Mouse (Mus musculus): ENCODE data around the gene Fggy. TPM values are rescaled to one million over a fixed set of nuclear protein-coding genes. Genes with fewer than 3 reads are reported as not detected.

The Fggy gene
- total RNA-seq, 1 experiment = 8.2 TPM

- H3K36me3 ChIP-seq (ENCODE audit: control insufficient read depth, insufficient read depth, low read length, poor library complexity, severe bottlenecking) = no peaks in the 10 kb centered on the region
- no peaks in the 10 kb centered on the region for H3K9me3 ChIP-seq (ENCODE audit: control insufficient read depth, insufficient read depth, low read depth, low read length)
- H3K4me3 ChIP-seq (ENCODE audit: insufficient read depth in 1 of 2, low read depth in 1 of 2, low read length in 2 of 2, poor library complexity in 1 of 2, severe bottlenecking in 1 of 2) = no peak overlapping the region
- no peak for DNase-seq (ENCODE audit: low read depth, low spot score)
- no peak overlapping the region for H3K9ac ChIP-seq (ENCODE audit: insufficient read depth, low read depth, low read length, poor library complexity, severe bottlenecking)
- H3K27ac ChIP-seq (ENCODE audit: insufficient read depth, low read depth, low read length, poor library complexity, severe bottlenecking) = no peak overlapping the region
- TF ChIP-seq CHD2 (IDR thresholded peaks at IDR 0.05; ENCODE audit: low read depth, low read length) = no peak
- no peak for TF ChIP-seq HCFC1 (IDR thresholded peaks at IDR 0.05; ENCODE audit: borderline replicate concordance, insufficient read depth, low read length)
- TF ChIP-seq ZC3H11A (IDR thresholded peaks at IDR 0.05; ENCODE audit: borderline replicate concordance, low read depth, low read length) = no peak
- TF ChIP-seq MAFK (IDR thresholded peaks at IDR 0.05; ENCODE audit: insufficient read depth, low read depth, low read length) = no peak
- TF ChIP-seq ZNF384 (IDR thresholded peaks at IDR 0.05; ENCODE audit: low read depth, low read length) = no peak
- in situ Hi-C loops (cut with MboI; ENCODE audit: low sequenced_read_pairs in 2 of 2, unreplicated experiment in 2 of 2) = no loop called here
- H3K4me1 ChIP-seq (ENCODE audit: control insufficient read depth in 2 of 2, insufficient read depth in 2 of 2, low read length in 2 of 2, poor library complexity in 1 of 2) = no peaks in the 10 kb centered on the region
Observed at GRCm38 (mm10) chr4:95771542-95771941, 214.2 kb downstream of the Fggy start.

GRCm38 (mm10) chr4:95771945-95772344 is 214.6 kb downstream of the Fggy start:
- no peak overlapping the region for H3K4me3 ChIP-seq (ENCODE audit: insufficient read depth in 1 of 2, low read depth in 1 of 2, low read length in 2 of 2, poor library complexity in 1 of 2, severe bottlenecking in 1 of 2)
- in situ Hi-C loops (cut with MboI; ENCODE audit: low sequenced_read_pairs in 2 of 2, unreplicated experiment in 2 of 2) = no loop called here
- H3K36me3 ChIP-seq (ENCODE audit: control insufficient read depth, insufficient read depth, low read length, poor library complexity, severe bottlenecking) = no peaks in the 10 kb centered on the region
- no peak overlapping the region for H3K9ac ChIP-seq (ENCODE audit: insufficient read depth, low read depth, low read length, poor library complexity, severe bottlenecking)
- no peak overlapping the region for H3K27ac ChIP-seq (ENCODE audit: insufficient read depth, low read depth, low read length, poor library complexity, severe bottlenecking)
- H3K9me3 ChIP-seq (ENCODE audit: control insufficient read depth, insufficient read depth, low read depth, low read length) = no peaks in the 10 kb centered on the region
- no peaks in the 10 kb centered on the region for H3K4me1 ChIP-seq (ENCODE audit: control insufficient read depth in 2 of 2, insufficient read depth in 2 of 2, low read length in 2 of 2, poor library complexity in 1 of 2)
- no peak for DNase-seq (ENCODE audit: low read depth, low spot score)
- TF ChIP-seq MAFK (IDR thresholded peaks at IDR 0.05; ENCODE audit: insufficient read depth, low read depth, low read length) (no peak), HCFC1 (IDR thresholded peaks at IDR 0.05; ENCODE audit: borderline replicate concordance, insufficient read depth, low read length) (no peak), CHD2 (IDR thresholded peaks at IDR 0.05; ENCODE audit: low read depth, low read length) (no peak), ZC3H11A (IDR thresholded peaks at IDR 0.05; ENCODE audit: borderline replicate concordance, low read depth, low read length) (no peak), ZNF384 (IDR thresholded peaks at IDR 0.05; ENCODE audit: low read depth, low read length) (no peak)

GRCm38 (mm10) chr4:95772663-95773062 is 215.4 kb downstream of the Fggy start:
- Histone ChIP-seq H3K4me3 (ENCODE audit: insufficient read depth in 1 of 2, low read depth in 1 of 2, low read length in 2 of 2, poor library complexity in 1 of 2, severe bottlenecking in 1 of 2) (no peak overlapping the region), H3K4me1 (ENCODE audit: control insufficient read depth in 2 of 2, insufficient read depth in 2 of 2, low read length in 2 of 2, poor library complexity in 1 of 2) (no peaks in the 10 kb centered on the region), H3K36me3 (ENCODE audit: control insufficient read depth, insufficient read depth, low read length, poor library complexity, severe bottlenecking) (no peaks in the 10 kb centered on the region), H3K9ac (ENCODE audit: insufficient read depth, low read depth, low read length, poor library complexity, severe bottlenecking) (no peak overlapping the region), H3K27ac (ENCODE audit: insufficient read depth, low read depth, low read length, poor library complexity, severe bottlenecking) (no peak overlapping the region), H3K9me3 (ENCODE audit: control insufficient read depth, insufficient read depth, low read depth, low read length) (no peaks in the 10 kb centered on the region)
- in situ Hi-C loops (cut with MboI; ENCODE audit: low sequenced_read_pairs in 2 of 2, unreplicated experiment in 2 of 2) = no loop called here
- TF ChIP-seq ZC3H11A (IDR thresholded peaks at IDR 0.05; ENCODE audit: borderline replicate concordance, low read depth, low read length) (no peak), HCFC1 (IDR thresholded peaks at IDR 0.05; ENCODE audit: borderline replicate concordance, insufficient read depth, low read length) (no peak), ZNF384 (IDR thresholded peaks at IDR 0.05; ENCODE audit: low read depth, low read length) (no peak), CHD2 (IDR thresholded peaks at IDR 0.05; ENCODE audit: low read depth, low read length) (no peak), MAFK (IDR thresholded peaks at IDR 0.05; ENCODE audit: insufficient read depth, low read depth, low read length) (no peak)
- DNase-seq (ENCODE audit: low read depth, low spot score) = no peak

- H3K9ac ChIP-seq (ENCODE audit: insufficient read depth, low read depth, low read length, poor library complexity, severe bottlenecking) = no peak overlapping the region
- in situ Hi-C loops (cut with MboI; ENCODE audit: low sequenced_read_pairs in 2 of 2, unreplicated experiment in 2 of 2) = no loop called here
Observed at GRCm38 (mm10) chr4:95775574-95775973, 218.3 kb downstream of the Fggy start.

GRCm38 (mm10) chr4:95777839-95778238 is 220.5 kb downstream of the Fggy start:
- H3K4me1 ChIP-seq (ENCODE audit: control insufficient read depth in 2 of 2, insufficient read depth in 2 of 2, low read length in 2 of 2, poor library complexity in 1 of 2) = no peaks in the 10 kb centered on the region
- H3K27ac ChIP-seq (ENCODE audit: insufficient read depth, low read depth, low read length, poor library complexity, severe bottlenecking) = no peak overlapping the region
- H3K4me3 ChIP-seq (ENCODE audit: insufficient read depth in 1 of 2, low read depth in 1 of 2, low read length in 2 of 2, poor library complexity in 1 of 2, severe bottlenecking in 1 of 2) = no peak overlapping the region
- no peak for DNase-seq (ENCODE audit: low read depth, low spot score)
- no peak overlapping the region for H3K9ac ChIP-seq (ENCODE audit: insufficient read depth, low read depth, low read length, poor library complexity, severe bottlenecking)
- no peaks in the 10 kb centered on the region for H3K9me3 ChIP-seq (ENCODE audit: control insufficient read depth, insufficient read depth, low read depth, low read length)
- in situ Hi-C loops (cut with MboI; ENCODE audit: low sequenced_read_pairs in 2 of 2, unreplicated experiment in 2 of 2) = no loop called here
- TF ChIP-seq ZNF384 (IDR thresholded peaks at IDR 0.05; ENCODE audit: low read depth, low read length) (no peak), MAFK (IDR thresholded peaks at IDR 0.05; ENCODE audit: insufficient read depth, low read depth, low read length) (no peak), ZC3H11A (IDR thresholded peaks at IDR 0.05; ENCODE audit: borderline replicate concordance, low read depth, low read length) (no peak), HCFC1 (IDR thresholded peaks at IDR 0.05; ENCODE audit: borderline replicate concordance, insufficient read depth, low read length) (no peak), CHD2 (IDR thresholded peaks at IDR 0.05; ENCODE audit: low read depth, low read length) (no peak)
- no peaks in the 10 kb centered on the region for H3K36me3 ChIP-seq (ENCODE audit: control insufficient read depth, insufficient read depth, low read length, poor library complexity, severe bottlenecking)

More at GRCm38 (mm10) chr4:95775574-95775973, 218.3 kb downstream of the Fggy start:
- no peaks in the 10 kb centered on the region for H3K36me3 ChIP-seq (ENCODE audit: control insufficient read depth, insufficient read depth, low read length, poor library complexity, severe bottlenecking)
- no peaks in the 10 kb centered on the region for H3K9me3 ChIP-seq (ENCODE audit: control insufficient read depth, insufficient read depth, low read depth, low read length)
- H3K4me1 ChIP-seq (ENCODE audit: control insufficient read depth in 2 of 2, insufficient read depth in 2 of 2, low read length in 2 of 2, poor library complexity in 1 of 2) = no peaks in the 10 kb centered on the region
- TF ChIP-seq ZNF384 (IDR thresholded peaks at IDR 0.05; ENCODE audit: low read depth, low read length) = no peak
- no peak for TF ChIP-seq CHD2 (IDR thresholded peaks at IDR 0.05; ENCODE audit: low read depth, low read length)
- no peak for TF ChIP-seq HCFC1 (IDR thresholded peaks at IDR 0.05; ENCODE audit: borderline replicate concordance, insufficient read depth, low read length)
- no peak for TF ChIP-seq ZC3H11A (IDR thresholded peaks at IDR 0.05; ENCODE audit: borderline replicate concordance, low read depth, low read length)
- TF ChIP-seq MAFK (IDR thresholded peaks at IDR 0.05; ENCODE audit: insufficient read depth, low read depth, low read length) = no peak
- no peak overlapping the region for H3K4me3 ChIP-seq (ENCODE audit: insufficient read depth in 1 of 2, low read depth in 1 of 2, low read length in 2 of 2, poor library complexity in 1 of 2, severe bottlenecking in 1 of 2)
- DNase-seq (ENCODE audit: low read depth, low spot score) = no peak
- no peak overlapping the region for H3K27ac ChIP-seq (ENCODE audit: insufficient read depth, low read depth, low read length, poor library complexity, severe bottlenecking)

All from ES-E14 (cell line).